Mouse (Mus musculus): Measurements from ENCODE around the gene Fzd1.

Fzd1 gene

GRCm38 (mm10) chr5:4757902-4758301 lies at the start of gene Fzd1:
TSS of gene Fzd1 (minus strand) at chr5:4758035.
- peak; percentile 88 to 90 for DNase-seq

- DNase-seq, result no peak
Measured at GRCm38 (mm10) chr5:4805228-4805627, 47.4 kb upstream of the Fzd1 start.

GRCm38 (mm10) chr5:4803708-4804107 lies 45.9 kb upstream of the Fzd1 start:
- no peak for DNase-seq

GRCm38 (mm10) chr5:4801971-4802370 lies 44.1 kb upstream of the Fzd1 start:
- no peak for DNase-seq

- DNase-seq, result no peak
Measured at GRCm38 (mm10) chr5:4801096-4801850, 43.4 kb upstream of the Fzd1 start.

GRCm38 (mm10) chr5:4791219-4791618 lies 33.4 kb upstream of the Fzd1 start:
- no peak for DNase-seq

- no peak for DNase-seq
Measured at GRCm38 (mm10) chr5:4790265-4790664, 32.4 kb upstream of the Fzd1 start.

- no peak for DNase-seq
Measured at GRCm38 (mm10) chr5:4788484-4788883, 30.6 kb upstream of the Fzd1 start.

GRCm38 (mm10) chr5:4786816-4787215 lies 29.0 kb upstream of the Fzd1 start:
- no peak for DNase-seq

GRCm38 (mm10) chr5:4778274-4778673 lies 20.4 kb upstream of the Fzd1 start:
- DNase-seq, result no peak

GRCm38 (mm10) chr5:4776495-4776894 lies 18.7 kb upstream of the Fzd1 start:
- no peak for DNase-seq

GRCm38 (mm10) chr5:4773090-4773772 lies 15.4 kb upstream of the Fzd1 start:
- DNase-seq, result no peak

GRCm38 (mm10) chr5:4770609-4771008 lies 12.8 kb upstream of the Fzd1 start:
- DNase-seq, result no peak

- no peak for DNase-seq
Measured at GRCm38 (mm10) chr5:4767896-4768295, 10.1 kb upstream of the Fzd1 start.

- no peak for DNase-seq
Measured at GRCm38 (mm10) chr5:4766719-4767118, 8.9 kb upstream of the Fzd1 start.

- DNase-seq, result no peak
Measured at GRCm38 (mm10) chr5:4761891-4762290, 4.1 kb upstream of the Fzd1 start.

GRCm38 (mm10) chr5:4758331-4759080 lies 671 bp upstream of the Fzd1 start:
- DNase-seq, result no peak

GRCm38 (mm10) chr5:4756871-4757711 lies 744 bp downstream of the Fzd1 start:
- peak; percentile 69 to 74 for DNase-seq

GRCm38 (mm10) chr5:4756001-4756681 lies 1.7 kb downstream of the Fzd1 start:
- DNase-seq, result peak; percentile 56 to 67

GRCm38 (mm10) chr5:4755326-4755725 lies 2.5 kb downstream of the Fzd1 start:
- DNase-seq, result peak in 1 of 2 experiments; percentile 12

- DNase-seq, result peak in 1 of 2 experiments; percentile 15
Measured at GRCm38 (mm10) chr5:4754701-4755281, 3.0 kb downstream of the Fzd1 start.

- no peak for DNase-seq
Measured at GRCm38 (mm10) chr5:4753161-4753560, 4.7 kb downstream of the Fzd1 start.

Data from cerebellum, postnatal 25 days (tissue).